Mouse (Mus musculus) forelimb bud, embryonic 11.5 days (tissue): ENCODE data around the gene Auh.

Experiments used
- DNase-seq: peaks from one replicate; pipeline ENCODE4 v3.0.0-alpha.2; 2012; ENCODE audit warnings: low read depth, low spot score

Auh gene

GRCm38 (mm10) chr13:52924457-52924856 lies 5.0 kb downstream of the Auh start:
- no peak for DNase-seq

DNA sequence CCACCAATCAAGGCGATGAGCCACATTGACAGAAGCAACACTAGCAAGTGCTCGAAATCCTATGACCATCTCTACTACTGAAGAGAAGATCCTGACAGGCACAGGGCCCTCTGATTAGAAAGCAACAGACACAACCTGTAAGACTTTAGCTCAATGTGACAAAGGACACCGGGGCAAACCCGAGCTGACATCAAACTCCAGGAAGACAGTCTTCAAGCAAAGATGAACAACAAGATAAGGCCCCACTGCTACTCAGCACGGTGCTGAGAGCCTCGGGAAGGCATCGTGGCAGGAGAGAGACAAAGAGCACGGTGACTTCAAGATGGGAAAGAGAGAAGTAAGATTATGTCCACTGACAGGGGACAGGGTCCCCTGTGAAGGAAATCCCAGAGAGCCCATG lies 7.5 kb downstream of the Auh start:
- no peak for DNase-seq

- DNase-seq = no peak
These were observed 8.2 kb downstream of the Auh start for GRCm38 (mm10) chr13:52921065-52921825.

DNA sequence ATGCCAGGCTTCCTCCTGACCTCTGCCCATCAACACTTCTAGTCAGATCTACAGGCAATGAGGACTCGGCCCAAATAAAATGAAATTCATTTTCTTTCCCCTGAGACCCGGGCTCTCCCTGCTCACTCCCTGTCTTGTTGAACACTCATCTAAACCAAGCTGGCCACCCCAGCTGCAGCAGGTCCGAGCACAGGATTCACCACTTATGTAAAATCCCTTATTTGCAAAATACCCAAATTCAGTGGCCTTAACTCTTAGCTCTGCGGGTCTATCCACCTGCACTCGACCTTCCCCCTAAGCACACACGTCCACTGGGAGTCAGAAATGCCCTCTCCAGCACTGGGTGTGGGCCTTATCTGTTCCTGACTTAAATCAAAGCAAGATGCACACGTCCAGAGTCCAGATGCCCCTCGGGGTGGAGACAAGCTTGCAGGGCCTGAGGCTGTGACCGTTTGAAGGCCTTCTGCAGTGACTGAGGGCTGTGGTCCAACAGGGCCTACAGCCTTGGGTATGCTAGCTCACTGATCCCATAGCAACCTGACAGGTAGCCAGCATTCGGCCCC lies 9.6 kb downstream of the Auh start:
- DNase-seq = no peak

DNA sequence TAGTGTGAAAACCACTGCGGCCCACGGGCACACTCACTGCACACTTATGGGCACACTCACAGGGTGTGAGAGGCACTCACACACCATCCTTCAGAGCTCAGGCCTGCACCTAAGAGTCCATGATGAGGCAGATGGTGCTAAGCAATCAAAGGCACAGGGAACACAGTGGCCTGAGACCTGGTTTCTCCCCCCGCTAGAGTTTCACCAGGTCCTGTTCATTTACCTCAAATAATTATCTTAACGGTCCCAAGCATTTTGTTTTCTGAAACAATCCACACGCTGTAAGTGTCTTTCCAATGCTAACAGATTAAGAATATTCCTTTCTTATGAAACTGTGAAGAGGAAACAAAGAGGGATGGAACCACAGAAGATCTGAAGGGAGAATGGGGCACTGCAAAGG lies 11.1 kb downstream of the Auh start:
- DNase-seq = no peak

GRCm38 (mm10) chr13:52914591-52915110 lies 14.8 kb downstream of the Auh start:
- DNase-seq = peak; percentile 42

- DNase-seq = no peak
These were observed 15.6 kb downstream of the Auh start for GRCm38 (mm10) chr13:52913926-52914325.

GRCm38 (mm10) chr13:52912495-52912894 lies 17.0 kb downstream of the Auh start:
- no peak for DNase-seq

GRCm38 (mm10) chr13:52911259-52911658 lies 18.2 kb downstream of the Auh start:
- DNase-seq = no peak

GRCm38 (mm10) chr13:52906296-52906695 lies 23.2 kb downstream of the Auh start:
- DNase-seq = no peak

DNA sequence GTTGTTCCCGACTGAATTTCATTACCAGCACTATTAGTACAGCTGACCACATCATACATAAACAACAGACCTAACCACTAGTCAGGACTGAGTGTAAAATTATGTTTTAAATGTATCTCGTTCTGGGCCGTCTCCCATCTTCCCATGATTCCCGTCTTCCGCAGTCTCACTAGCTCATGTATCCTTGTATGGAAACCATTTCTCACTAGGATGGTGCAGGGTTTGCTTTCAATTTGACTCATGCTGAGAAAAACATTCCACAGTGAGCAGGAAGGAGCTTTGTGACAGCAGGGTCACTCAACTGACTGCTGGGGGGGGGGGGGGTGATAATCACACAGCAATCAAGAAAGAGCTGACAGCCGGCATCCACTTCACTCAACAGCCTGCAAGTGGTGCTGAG lies 25.3 kb downstream of the Auh start:
- no peak for DNase-seq

GRCm38 (mm10) chr13:52903767-52904166 lies 25.7 kb downstream of the Auh start:
- peak; percentile 43 for DNase-seq

DNA sequence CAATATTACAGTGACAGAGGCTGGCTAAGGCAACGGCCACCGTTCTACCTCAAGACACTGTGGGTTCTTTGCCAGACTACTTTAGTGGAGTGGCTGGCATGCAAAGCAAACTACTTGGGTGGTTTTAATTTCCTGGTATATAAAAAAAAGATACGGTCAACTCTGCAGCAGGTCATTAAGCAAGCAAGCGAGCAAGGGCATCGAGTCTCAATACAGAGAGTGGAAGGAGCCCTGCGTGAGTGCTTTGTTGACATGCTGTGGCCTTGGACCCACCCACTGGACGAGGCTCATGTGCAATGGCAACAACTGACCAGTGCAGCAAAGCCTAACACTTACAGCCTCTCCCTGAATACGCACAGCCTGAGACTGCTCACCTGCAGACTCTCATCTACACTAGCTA lies 27.0 kb downstream of the Auh start:
- no peak for DNase-seq

DNA sequence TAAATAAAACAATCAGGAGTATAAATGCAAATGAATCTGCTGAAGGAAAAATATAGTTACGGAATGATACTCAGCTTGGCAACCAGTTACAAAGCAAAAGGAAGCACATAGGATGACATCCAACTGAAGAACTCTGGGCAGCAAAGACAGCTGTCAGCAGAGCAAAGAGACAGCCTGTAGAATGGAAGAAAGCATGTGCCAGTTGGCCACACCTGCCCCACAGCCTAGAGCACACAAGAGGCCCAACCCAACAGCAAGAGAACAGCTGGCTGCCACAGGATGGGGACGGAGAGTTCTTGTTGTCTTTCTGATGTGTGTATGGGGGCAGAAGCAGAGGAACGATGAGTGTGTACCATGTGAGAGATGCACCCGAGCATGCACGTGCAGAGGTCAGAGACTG lies 29.8 kb downstream of the Auh start:
- no peak for DNase-seq

- no peak for DNase-seq
These were observed 31.7 kb downstream of the Auh start for GRCm38 (mm10) chr13:52897806-52898205.

DNA sequence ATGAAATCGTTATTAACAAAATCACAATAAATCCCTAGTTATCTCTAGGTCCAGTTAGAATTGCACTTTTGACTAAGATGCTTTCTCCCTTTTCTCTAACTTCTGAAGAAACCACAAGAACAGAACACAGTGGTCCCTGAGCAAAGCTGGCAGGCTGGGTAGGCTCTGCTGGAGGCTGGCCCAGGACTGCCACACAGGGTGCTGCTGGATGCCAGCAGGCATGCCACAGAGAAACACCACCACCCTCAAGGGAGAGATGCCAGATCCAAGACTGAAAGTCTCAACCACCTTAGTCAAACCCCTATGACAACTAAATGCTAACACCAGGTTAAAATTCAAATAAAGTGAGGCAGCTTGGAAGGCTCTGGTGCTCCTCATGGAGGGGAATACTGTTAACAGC lies 36.7 kb downstream of the Auh start:
- DNase-seq = no peak

- no peak for DNase-seq
These were observed 37.4 kb downstream of the Auh start for GRCm38 (mm10) chr13:52892065-52892503.

DNA sequence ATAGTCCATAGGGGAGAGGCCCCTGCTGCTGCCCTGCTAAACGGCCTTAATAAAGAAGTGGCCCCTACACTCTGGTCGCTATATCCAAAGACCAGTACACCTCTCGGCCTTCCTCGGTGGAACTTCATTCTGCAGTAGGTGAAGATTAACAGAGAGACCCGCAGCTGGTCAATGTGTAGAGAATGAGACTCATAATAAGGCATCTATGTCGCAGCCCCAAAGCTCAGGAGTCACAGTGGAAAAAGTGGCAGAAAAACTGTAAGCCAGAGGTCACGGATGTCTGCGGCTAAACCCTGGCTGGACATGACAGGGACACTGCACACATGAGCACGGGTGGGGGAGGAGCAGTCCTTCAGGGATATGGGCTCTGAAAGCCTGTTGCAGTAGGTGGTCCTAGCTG lies 39.2 kb downstream of the Auh start:
- DNase-seq = no peak

DNA sequence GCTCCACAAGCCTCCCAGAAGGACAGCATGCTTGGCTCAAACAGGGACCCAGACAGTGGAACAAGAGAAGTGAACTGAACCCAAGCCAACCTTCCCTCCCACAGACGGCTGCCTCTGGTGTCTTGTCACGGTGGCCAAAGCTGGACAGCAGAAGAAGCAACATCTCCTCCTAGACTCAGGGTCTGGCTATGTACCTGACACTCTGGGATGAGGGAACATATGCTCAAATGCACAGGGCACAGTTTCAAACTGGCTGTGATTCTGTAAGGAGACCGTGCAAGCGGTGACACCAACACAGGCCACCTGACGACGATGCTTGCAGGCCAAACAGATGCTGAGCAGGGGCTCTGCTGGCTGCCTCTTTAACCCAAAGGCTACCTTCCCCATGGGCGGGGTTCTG lies 42.7 kb downstream of the Auh start:
- DNase-seq = no peak

- no peak for DNase-seq
These were observed 45.5 kb downstream of the Auh start for GRCm38 (mm10) chr13:52883960-52884326.

DNA sequence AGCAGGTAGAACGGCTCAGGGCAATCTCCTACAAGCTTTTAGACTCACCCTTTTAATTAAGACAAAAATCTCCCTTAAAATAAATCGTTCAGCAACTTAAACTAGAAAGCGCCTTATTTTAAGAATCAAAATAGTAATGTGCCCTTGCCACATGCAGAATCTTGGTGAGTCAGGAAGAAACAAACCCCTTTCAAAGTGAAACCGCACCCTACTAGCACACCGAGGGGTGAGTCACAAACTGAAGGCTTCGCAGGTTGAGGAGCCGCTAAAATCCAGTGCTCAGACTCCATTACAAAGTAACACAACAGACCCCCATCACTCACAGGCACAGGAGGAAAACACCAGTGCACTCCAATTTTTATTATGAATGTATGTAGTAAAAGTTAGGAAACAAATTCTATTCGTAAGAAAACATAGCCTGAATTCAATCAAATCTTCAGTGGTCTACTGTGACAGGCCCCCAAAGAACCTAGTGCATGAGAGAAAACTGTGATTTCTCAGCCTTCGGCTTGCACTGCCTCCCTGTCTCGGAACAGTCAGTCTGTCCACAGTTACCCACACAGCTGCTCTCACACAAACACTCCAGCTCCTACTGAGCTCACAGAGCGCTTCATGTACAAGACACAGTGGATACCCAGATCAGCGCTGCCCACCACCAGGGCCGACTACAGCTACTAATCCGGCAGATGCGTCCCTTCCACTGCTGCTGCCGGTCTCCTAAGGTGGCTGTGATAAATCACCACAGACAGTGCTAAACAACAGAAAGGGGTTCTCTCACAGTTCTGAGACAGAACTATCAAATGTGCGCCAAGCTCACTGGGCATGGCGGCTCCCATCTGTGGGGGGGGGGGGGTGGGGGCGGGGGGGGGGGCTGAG lies 46.2 kb downstream of the Auh start:
- no peak for DNase-seq

DNA sequence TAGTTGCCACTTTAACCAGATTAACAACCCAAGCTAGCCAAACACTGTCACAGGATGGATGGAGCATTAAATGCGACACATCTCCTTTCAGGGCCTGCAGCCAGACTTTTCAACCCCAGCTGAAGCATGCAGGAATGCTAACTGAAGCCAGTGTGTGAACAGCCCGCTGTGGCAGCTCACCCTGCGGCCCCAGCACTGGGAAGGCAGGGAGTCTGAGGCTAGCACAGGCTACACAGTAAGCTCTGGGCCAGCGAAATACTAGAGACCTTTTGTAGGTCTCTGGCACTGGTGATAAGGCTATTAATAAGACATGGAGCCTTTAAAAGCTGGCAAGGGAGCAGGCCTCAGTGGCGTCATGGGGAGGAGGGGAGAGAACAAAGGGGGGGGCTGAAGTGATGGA lies 49.1 kb downstream of the Auh start:
- no peak for DNase-seq
